Mouse (Mus musculus): Measurements from ENCODE around the gene Dock11.

DNA sequence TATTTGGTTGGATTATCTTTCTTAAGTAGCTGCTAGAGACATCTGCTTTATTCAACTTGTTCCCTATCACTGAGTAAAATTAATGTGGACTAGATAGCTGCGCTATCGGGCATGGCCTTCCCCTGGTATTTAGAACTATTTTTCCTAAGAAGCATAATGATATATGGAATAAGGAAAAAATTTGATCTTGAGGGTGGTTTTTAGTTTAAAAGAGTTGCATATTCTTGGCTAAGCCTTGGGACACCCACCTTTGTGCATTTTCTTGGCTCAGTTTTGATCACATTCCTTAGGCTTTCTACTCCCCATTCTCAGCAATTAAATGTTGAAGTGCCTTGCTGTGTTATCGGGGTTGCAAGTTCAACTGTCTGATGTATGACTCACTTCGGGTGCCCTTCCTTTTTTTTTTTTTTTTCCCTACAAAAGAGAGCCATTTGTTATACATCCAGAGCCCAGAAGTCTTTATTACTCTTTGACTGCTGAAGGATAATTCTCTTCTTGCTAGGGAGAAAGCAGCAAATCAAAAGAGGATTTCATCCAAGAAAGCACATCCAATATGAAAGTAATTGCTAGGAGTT is 64.0 kb downstream of the Dock11 start:
- TF ChIP-seq GATA1 (IDR thresholded peaks at IDR 0.05; ENCODE audit: low read length) (no peak), TAL1 (IDR thresholded peaks at IDR 0.05; ENCODE audit: low read length) (no peak)
